Mouse (Mus musculus) layer of hippocampus, postnatal 10 days (tissue): ENCODE results near the gene Crat. TPM values are rescaled to one million over a fixed set of nuclear protein-coding genes. Genes with fewer than 3 reads are reported as not detected.

Source experiments
- microRNA-seq, 2 experiments: library from miRNA; unstranded; fragments of <30 nt; microRNA quantifications; one replicate each; pipeline ENCODE4 v1.2.0; 2021
- total RNA-seq, 2 experiments: library from RNA; stranded (reverse); gene quantifications; 2 replicates each; pipeline ENCODE4 v1.2.3; 2021

Crat gene
- total RNA-seq, 2 experiments from 2014 or later, result 39.0 to 41.9 TPM

Small RNAs within 50 kb of the gene (microRNA-seq; reads per million reads assigned to microRNA genes)
- gene Gm47292, result 0 reads per million in 2 experiments

Other genes starting within 250 kb of the Crat start
- gene Endog, start 244.3 kb downstream of the Crat start, total RNA-seq, result 10 to 100 TPM; 23.4 to 24.6 TPM
- gene Spout1, start 237.4 kb downstream of the Crat start, total RNA-seq, result 10 to 100 TPM; 31.2 to 35.3 TPM
- gene Kyat1, start 210.0 kb downstream of the Crat start, total RNA-seq, result 10 to 100 TPM; 16.4 to 17.6 TPM
- gene Lrrc8a, start 178.1 kb downstream of the Crat start, total RNA-seq, result 10 to 100 TPM; 54.0 to 55.9 TPM
- 1 to 10 TPM; 5.8 to 7.2 TPM for gene Gm28035, start 175.2 kb downstream of the Crat start, total RNA-seq
- gene Phyhd1, start 149.6 kb downstream of the Crat start, total RNA-seq, result 10 to 100 TPM; 16.9 to 19.2 TPM
- not detected for gene Gm28038, start 134.8 kb downstream of the Crat start, total RNA-seq
- 10 to 100 TPM; 23.8 to 24.4 TPM for gene Dolk, start 129.5 kb downstream of the Crat start, total RNA-seq
- gene Nup188, start 129.4 kb downstream of the Crat start, total RNA-seq, result 10 to 100 TPM; 24.6 to 30.1 TPM
- 100 to 1,000 TPM; 209 to 233 TPM for gene Sh3glb2, start 56.5 kb downstream of the Crat start, total RNA-seq
- gene Miga2, start 51.6 kb downstream of the Crat start, total RNA-seq, result 100 to 1,000 TPM; 101 to 112 TPM
- 10 to 100 TPM; 31.7 to 37.4 TPM for gene Dolpp1, start 23.6 kb downstream of the Crat start, total RNA-seq
- gene Ptpa, start 226 bp upstream of the Crat start, total RNA-seq, result 100 to 1,000 TPM; 144 to 159 TPM
- gene Ier5l, start 58.4 kb upstream of the Crat start, total RNA-seq, result 1 to 10 TPM; 8.0 to 9.6 TPM
- gene Cstad, start 179.2 kb upstream of the Crat start, total RNA-seq, result 1 to 10 TPM; 4.0 to 6.5 TPM